In the genomic region with DNA sequence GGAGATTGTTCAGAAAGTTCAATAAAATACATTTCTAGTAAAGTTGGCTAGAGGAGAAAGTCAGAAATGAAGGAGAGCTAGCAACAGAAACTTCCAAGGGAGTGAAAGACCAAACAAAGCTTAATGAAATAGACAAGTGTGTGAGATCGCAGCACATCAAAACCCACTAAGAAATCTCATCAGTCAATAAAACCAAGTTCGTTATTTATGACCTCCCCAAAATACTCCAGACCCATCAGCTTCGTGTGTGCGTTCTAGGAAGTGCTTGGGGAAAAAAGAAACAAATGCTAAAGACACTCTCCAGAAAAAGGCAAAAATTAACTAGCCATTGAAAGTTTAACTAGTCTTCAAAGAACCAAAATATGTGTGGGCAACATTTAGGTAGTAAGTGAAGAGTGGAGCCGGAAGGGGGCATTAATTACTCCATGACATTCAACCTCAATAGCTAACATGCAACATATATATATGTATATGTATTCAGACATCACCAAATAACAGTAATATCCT, we compare ENCODE assay signal across 7 mouse cellular contexts. TPM values are rescaled to one million over a fixed set of nuclear protein-coding genes. Genes with fewer than 3 reads are reported as not detected.
DNase-seq lines count a peak whose midpoint lies in the region; ATAC-seq and TF ChIP-seq lines count a peak whose summit lies in the region.

No protein-coding gene starts in this region.

- H3K27ac ChIP-seq in liver, adult 2 months (replicated peaks; ENCODE audit: insufficient read depth, low read depth, low read length) = no peak overlapping the region
- peak overlapping the region; percentile 80; the same call in 1 of the 2 replicates for H3K27ac ChIP-seq in embryonic fibroblast, embryonic 13.5 days (ENCODE audit: insufficient read depth, low read length)
- H3K27ac ChIP-seq in intestine, postnatal 0 days (ENCODE audit: low read depth, low read length) = no peak overlapping the region
- H3K27ac ChIP-seq in neural tube, embryonic 14.5 days (ENCODE audit: low read depth, low read length) = peak overlapping the region; percentile 94

- 35% methylated on average over 5 of the region's 5 CpGs for WGBS in liver, adult 2 months
- 39% methylated on average over 5 of the region's 5 CpGs for WGBS in intestine, postnatal 0 days
- 43% methylated on average over 5 of the region's 5 CpGs for WGBS in neural tube, embryonic 14.5 days

- peaks cover 11% of the 10 kb centered on the region for H3K4me1 ChIP-seq in liver, adult 2 months (ENCODE audit: control insufficient read depth, insufficient read depth, low read length)
- no peaks in the 10 kb centered on the region for H3K4me1 ChIP-seq in embryonic fibroblast, embryonic 13.5 days (ENCODE audit: control insufficient read depth, insufficient read depth, low read length)
- 0 out of 2 replicates have a peak, but pooled peaks cover 4% of the 10 kb centered on the region for H3K4me1 ChIP-seq in intestine, postnatal 0 days (replicated peaks; ENCODE audit: control insufficient read depth, insufficient read depth, low read length)
- peaks cover 3% of the 10 kb centered on the region; the same call in 1 of the 2 replicates for H3K4me1 ChIP-seq in neural tube, embryonic 14.5 days (ENCODE audit: control insufficient read depth, insufficient read depth, low read length)

- no peaks in the 10 kb centered on the region for H3K36me3 ChIP-seq in liver, adult 2 months (ENCODE audit: control insufficient read depth, insufficient read depth, low read length)
- H3K36me3 ChIP-seq in intestine, postnatal 0 days (ENCODE audit: control insufficient read depth, insufficient read depth) = no peaks in the 10 kb centered on the region
- no peaks in the 10 kb centered on the region for H3K36me3 ChIP-seq in neural tube, embryonic 14.5 days (ENCODE audit: control insufficient read depth, insufficient read depth, low read length)

- peak overlapping the region; percentile 85 for H3K4me2 ChIP-seq in intestine, postnatal 0 days (replicated peaks; ENCODE audit: low read depth)
- peak overlapping the region; percentile 64 for H3K4me2 ChIP-seq in neural tube, embryonic 14.5 days (ENCODE audit: low read depth, low read length)

- no peak for ATAC-seq in intestine, postnatal 0 days
- ATAC-seq in neural tube, embryonic 14.5 days (ENCODE audit: low read depth) = no peak

- H3K27me3 ChIP-seq in liver, adult 2 months (ENCODE audit: control insufficient read depth, insufficient read depth, low read length) = no peaks in the 10 kb centered on the region
- no peaks in the 10 kb centered on the region for H3K27me3 ChIP-seq in intestine, postnatal 0 days (replicated peaks; ENCODE audit: control insufficient read depth, insufficient read depth, low read length)
- no peaks in the 10 kb centered on the region for H3K27me3 ChIP-seq in neural tube, embryonic 14.5 days (ENCODE audit: control insufficient read depth, insufficient read depth, low read length)

- H3K79me2 ChIP-seq in liver, adult 2 months (ENCODE audit: control insufficient read depth, insufficient read depth, low read length) = no peaks in the 10 kb centered on the region

- no peaks in the 10 kb centered on the region for H3K9me3 ChIP-seq in intestine, postnatal 0 days (ENCODE audit: control insufficient read depth)
- no peaks in the 10 kb centered on the region for H3K9me3 ChIP-seq in neural tube, embryonic 14.5 days (ENCODE audit: control insufficient read depth, low read length)

- no peak overlapping the region for H3K9ac ChIP-seq in liver, adult 2 months (ENCODE audit: low read depth, low read length)
- 0 out of 2 replicates have a peak overlapping the region, but pooled peaks have one; percentile 70 for H3K9ac ChIP-seq in intestine, postnatal 0 days (ENCODE audit: low read depth, low read length)
- H3K9ac ChIP-seq in neural tube, embryonic 14.5 days (replicated peaks; ENCODE audit: low read depth, low read length) = peak overlapping the region; percentile 81

- TF ChIP-seq CTCF in liver, adult 2 months (IDR thresholded peaks at IDR 0.05; ENCODE audit: low read depth, low read length) = no peak
- TF ChIP-seq CTCF in embryonic fibroblast, embryonic 13.5 days (IDR thresholded peaks at IDR 0.05; ENCODE audit: borderline replicate concordance, insufficient read depth, low read length) = no peak
- no peak for TF ChIP-seq CTCF in intestine, postnatal 0 days (IDR thresholded peaks at IDR 0.05; ENCODE audit: low read depth)

- peak overlapping the region; percentile 74; the same call in 1 of the 2 replicates for H3K4me3 ChIP-seq in liver, adult 2 months (ENCODE audit: insufficient read depth, low read depth, low read length)
- H3K4me3 ChIP-seq in embryonic fibroblast, embryonic 13.5 days (ENCODE audit: insufficient read depth, low read length) = peak overlapping the region; percentile 79
- H3K4me3 ChIP-seq in intestine, postnatal 0 days (ENCODE audit: low read depth, low read length) = peak overlapping the region; percentile 85
- H3K4me3 ChIP-seq in neural tube, embryonic 14.5 days (ENCODE audit: low read depth, low read length) = peak overlapping the region; percentile 87

- no peak for TF ChIP-seq POLR2A in liver, adult 2 months (IDR thresholded peaks at IDR 0.05; ENCODE audit: extremely low read depth, insufficient read depth, low read length)
- TF ChIP-seq POLR2A in embryonic fibroblast, embryonic 13.5 days (IDR thresholded peaks at IDR 0.05; ENCODE audit: low read depth, low read length) = no peak

- DNase-seq in liver, adult 2 months (ENCODE audit: extremely low read depth, low read depth, low spot score) = no peak
- no peak for DNase-seq in liver
- DNase-seq in c-Kit-positive CD71-positive TER-119-positive erythroid progenitor cells, embryonic 14.5 days (ENCODE audit: low spot score) = no peak
- no peak for DNase-seq in cerebellum, adult 18-20 months

RNA-seq across cellular contexts. Expression of gene Katnal1, which starts 1.4 kb away (rescaled TPM):
- total RNA-seq in liver, adult 2 months (2014; rRNA removed) = 3.9 and 4.2 TPM in 2 replicates
- polyA plus RNA-seq in liver, adult 2 months (2012; rRNA removed) = 1.5 and 2.0 TPM in 2 replicates
- polyA plus RNA-seq in embryonic fibroblast, embryonic 13.5 days (2011; ENCODE audit: insufficient read length, low read depth, missing spikeins) = 18.4 and 19.2 TPM in 2 replicates
- 2.7 and 2.9 TPM in 2 replicates for polyA plus RNA-seq in intestine, postnatal 0 days (2015; fragmentation: Nextera tagmentation; extraction: Ambion mirVana)
- 42.3 and 44.5 TPM in 2 replicates for polyA plus RNA-seq in neural tube, embryonic 14.5 days (2014; fragmentation: Nextera tagmentation; extraction: Ambion mirVana)

Comparison
In these comparisons a context has a peak if more than half of its experiments do, and no peak if none do; other contexts are left out.
1. H3K27ac ChIP-seq: peak in embryonic fibroblast, embryonic 13.5 days (single experiment) and neural tube, embryonic 14.5 days (single experiment); none in liver, adult 2 months (single experiment) and intestine, postnatal 0 days (single experiment).
2. Peak in every context shown above with its lines, with median percentiles within 50 percentile points of each other: H3K4me3 ChIP-seq.